Mouse (Mus musculus): ENCODE measurements around the gene Gse1. TPM values are rescaled to one million over a fixed set of nuclear protein-coding genes. Genes with fewer than 3 reads are reported as not detected.

The Gse1 gene
- polyA plus RNA-seq, 1 experiment from 2014 or later, result 24.0 TPM

DNA sequence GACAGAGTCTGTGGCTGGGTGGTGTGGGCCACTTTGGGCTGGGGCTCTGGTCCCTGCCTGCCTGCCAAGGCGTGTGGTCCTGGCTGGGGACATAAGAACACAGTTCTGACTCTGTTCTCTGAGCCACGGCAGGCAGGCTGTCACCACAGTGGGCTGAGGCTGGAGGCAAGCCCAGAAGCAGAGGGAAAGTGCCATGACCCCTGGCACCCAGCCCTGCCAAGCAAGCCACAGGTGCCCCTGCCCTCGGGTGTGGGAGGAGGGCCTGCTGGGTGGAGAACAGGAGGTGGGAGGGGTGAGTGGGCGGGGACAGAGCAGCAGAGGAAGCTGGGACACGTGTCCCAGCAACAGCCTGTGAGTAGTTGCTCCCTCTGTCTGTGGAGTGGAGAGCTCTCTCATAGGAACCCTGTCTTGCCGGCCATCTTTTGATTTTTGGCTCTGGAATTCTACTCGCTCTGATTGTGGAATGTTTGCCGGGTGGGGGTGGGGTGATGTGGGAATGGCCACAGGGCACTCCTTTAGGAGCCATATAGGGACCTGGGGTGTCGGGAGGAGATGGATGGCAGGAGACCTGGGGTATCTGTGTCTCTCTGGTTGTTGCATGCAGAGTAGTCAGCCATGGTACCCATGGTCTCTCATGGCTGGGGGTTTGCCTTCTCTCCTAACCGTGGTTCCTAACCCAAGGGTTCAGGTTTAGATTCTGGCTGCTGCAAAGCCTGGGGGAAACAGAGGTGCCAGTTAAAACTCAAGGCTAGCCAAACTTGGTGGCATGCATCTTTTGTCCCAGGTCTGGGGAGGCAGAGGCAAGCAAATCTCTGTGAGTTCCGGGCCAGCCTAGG, 140.8 kb downstream of the Gse1 start:
- H3K4me2 ChIP-seq, result no peak overlapping the region; the same call in 1 of the 2 replicates
- H3K36me3 ChIP-seq (ENCODE audit: poor library complexity, severe bottlenecking), result no peaks in the 10 kb centered on the region
- peak overlapping the region; percentile 51 for H3K27ac ChIP-seq
- 30% methylated on average over 11 of the region's 11 CpGs for WGBS
- H3K27me3 ChIP-seq, result no peaks in the 10 kb centered on the region; the same call in 1 of the 2 replicates
- peak; percentile 75 for ATAC-seq
- no peak overlapping the region for H3K4me3 ChIP-seq
- no peaks in the 10 kb centered on the region for H3K9me3 ChIP-seq (replicated peaks)
- H3K4me1 ChIP-seq, result peaks cover 56% of the 10 kb centered on the region
- H3K9ac ChIP-seq, result no peak overlapping the region; the same call in 1 of the 2 replicates

DNA sequence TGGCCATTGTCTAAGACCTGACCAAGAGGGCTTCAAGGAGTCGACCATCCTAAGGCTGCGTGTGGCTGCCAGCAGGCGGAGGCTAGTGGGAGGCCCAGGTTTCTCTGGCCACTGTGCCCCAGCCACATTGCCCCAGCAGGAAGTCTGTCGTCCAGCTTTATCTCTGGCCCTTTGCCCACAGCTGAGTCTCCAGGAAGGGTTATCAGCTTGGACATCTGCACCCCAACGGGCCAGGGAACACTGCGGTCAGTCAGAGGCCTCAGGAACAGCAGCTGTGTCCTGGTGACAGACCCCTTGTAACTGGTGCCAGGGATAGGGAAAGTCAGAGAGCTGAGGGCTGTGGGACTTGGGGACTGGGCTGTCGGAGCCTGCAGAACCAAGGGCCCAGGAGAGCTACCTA, 141.7 kb downstream of the Gse1 start:
- 74% methylated on average over 7 of the region's 7 CpGs for WGBS
- Histone ChIP-seq H3K27me3 (no peaks in the 10 kb centered on the region; the same call in 1 of the 2 replicates), H3K27ac (no peak overlapping the region), H3K36me3 (ENCODE audit: poor library complexity, severe bottlenecking) (no peaks in the 10 kb centered on the region), H3K4me1 (peaks cover 60% of the 10 kb centered on the region), H3K9me3 (replicated peaks) (no peaks in the 10 kb centered on the region), H3K4me2 (no peak overlapping the region), H3K9ac (no peak overlapping the region), H3K4me3 (no peak overlapping the region)
- ATAC-seq, result no peak

DNA sequence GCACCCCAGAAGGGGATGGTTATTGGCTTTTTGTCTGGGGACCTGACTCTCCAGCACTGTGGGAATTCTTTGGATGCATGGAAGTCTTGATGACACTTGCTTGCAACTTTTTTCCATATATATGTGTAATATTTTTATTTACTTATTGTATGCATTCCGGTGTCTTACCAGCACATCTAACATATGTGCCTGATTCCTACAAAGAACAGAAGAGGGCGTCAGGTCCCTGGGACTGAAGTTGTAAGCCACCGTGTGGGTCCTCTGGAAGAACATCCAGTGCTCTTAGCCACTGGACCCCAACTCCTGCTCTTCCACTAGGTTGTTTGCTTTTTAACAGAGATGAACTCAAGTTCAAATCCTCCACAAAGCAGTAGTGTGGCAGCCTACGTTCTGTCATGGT, 142.2 kb downstream of the Gse1 start:
- 69% methylated on average over 4 of the region's 4 CpGs for WGBS
- H3K4me2 ChIP-seq, result no peak overlapping the region
- H3K36me3 ChIP-seq (ENCODE audit: poor library complexity, severe bottlenecking), result no peaks in the 10 kb centered on the region
- H3K4me3 ChIP-seq, result no peak overlapping the region
- no peak overlapping the region for H3K9ac ChIP-seq
- peaks cover 65% of the 10 kb centered on the region for H3K4me1 ChIP-seq
- H3K9me3 ChIP-seq (replicated peaks), result no peaks in the 10 kb centered on the region
- H3K27me3 ChIP-seq, result no peaks in the 10 kb centered on the region; the same call in 1 of the 2 replicates
- no peak for ATAC-seq
- no peak overlapping the region for H3K27ac ChIP-seq

DNA sequence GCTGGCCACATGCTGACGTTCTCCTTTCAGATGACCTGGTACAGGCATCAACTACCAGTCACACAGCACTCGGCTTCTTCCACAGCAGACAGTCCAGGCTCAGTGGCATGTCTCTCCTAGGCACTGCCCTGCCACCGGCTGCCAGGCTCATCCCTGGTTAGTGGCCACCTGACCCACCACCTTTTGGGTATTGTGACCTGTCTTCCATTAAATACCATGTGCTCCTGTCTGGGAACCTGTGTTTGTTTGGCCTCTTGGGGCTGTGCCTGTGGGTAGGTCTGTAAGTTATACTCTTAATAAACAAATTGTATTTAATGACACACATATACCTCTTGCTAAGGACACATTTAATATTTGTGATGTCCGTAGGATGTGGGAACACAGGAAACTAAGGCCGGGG, 142.9 kb downstream of the Gse1 start:
- Histone ChIP-seq H3K36me3 (ENCODE audit: poor library complexity, severe bottlenecking) (no peaks in the 10 kb centered on the region), H3K4me2 (no peak overlapping the region), H3K27me3 (no peaks in the 10 kb centered on the region; the same call in 1 of the 2 replicates), H3K27ac (no peak overlapping the region), H3K9me3 (replicated peaks) (no peaks in the 10 kb centered on the region), H3K4me3 (no peak overlapping the region), H3K9ac (no peak overlapping the region), H3K4me1 (peaks cover 72% of the 10 kb centered on the region)
- WGBS, result 82% methylated on average over 5 of the region's 5 CpGs
- ATAC-seq, result no peak

DNA sequence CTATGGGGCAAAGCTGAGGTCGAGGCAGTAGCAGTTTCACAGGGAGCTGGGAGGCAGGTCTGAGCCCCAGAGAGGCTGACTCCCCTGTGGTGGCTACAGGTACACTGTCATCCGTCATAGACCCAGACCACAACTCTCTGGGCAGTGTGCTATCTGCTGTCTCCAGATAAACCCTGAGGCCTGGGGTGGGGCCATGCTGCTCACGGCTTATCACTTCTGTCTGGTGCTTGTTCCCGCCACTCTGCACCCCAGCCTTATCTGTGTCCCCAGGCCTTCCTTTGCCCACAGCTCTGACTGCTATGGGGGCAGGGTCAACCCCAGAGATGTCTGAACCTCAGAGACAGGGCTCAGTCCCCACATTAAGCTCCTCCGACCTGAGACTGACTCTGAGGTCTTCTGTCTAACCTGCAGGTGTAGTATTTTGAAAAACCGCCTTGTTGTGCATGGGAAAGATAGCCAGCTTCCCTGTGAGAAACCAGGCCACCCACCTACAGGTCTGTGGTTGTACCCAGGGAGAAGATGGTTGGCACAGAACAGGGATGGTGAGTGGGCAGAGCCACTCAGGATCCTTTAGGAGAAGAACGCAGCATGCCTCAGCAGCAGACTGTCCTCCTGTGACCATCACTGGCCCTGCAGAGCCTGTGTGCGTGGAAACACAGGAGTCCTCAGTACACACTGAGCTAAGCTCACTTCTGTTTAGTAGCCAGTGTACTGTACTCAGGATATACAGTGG, 143.6 kb downstream of the Gse1 start:
- Histone ChIP-seq H3K4me3 (no peak overlapping the region), H3K9me3 (replicated peaks) (no peaks in the 10 kb centered on the region), H3K36me3 (ENCODE audit: poor library complexity, severe bottlenecking) (no peaks in the 10 kb centered on the region), H3K27ac (peak overlapping the region; percentile 14; the same call in 1 of the 2 replicates), H3K9ac (no peak overlapping the region), H3K4me1 (peaks cover 76% of the 10 kb centered on the region), H3K27me3 (no peaks in the 10 kb centered on the region; the same call in 1 of the 2 replicates), H3K4me2 (no peak overlapping the region)
- 70% methylated on average over 8 of the region's 8 CpGs for WGBS
- ATAC-seq, result no peak

DNA sequence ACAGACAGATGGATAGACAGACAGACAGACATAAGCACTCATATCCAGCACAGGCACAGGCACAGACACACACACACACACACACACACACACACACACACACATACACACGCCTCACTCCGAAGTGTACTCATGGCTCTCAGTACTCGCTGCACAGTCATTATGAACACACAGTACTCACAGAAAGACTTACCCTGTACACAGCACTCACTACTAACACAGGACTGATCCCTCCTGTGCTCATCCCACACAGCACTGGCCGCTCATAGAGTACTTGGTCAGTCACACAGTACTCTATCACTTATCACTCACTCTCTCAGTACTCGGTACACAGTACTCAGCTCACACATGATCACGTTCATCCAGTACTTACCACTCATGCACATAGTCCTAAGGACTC, 144.4 kb downstream of the Gse1 start:
- Histone ChIP-seq H3K36me3 (ENCODE audit: poor library complexity, severe bottlenecking) (no peaks in the 10 kb centered on the region), H3K4me2 (no peak overlapping the region), H3K27me3 (no peaks in the 10 kb centered on the region), H3K27ac (peak overlapping the region; percentile 14; the same call in 1 of the 2 replicates), H3K4me3 (no peak overlapping the region), H3K9ac (no peak overlapping the region), H3K9me3 (replicated peaks) (no peaks in the 10 kb centered on the region), H3K4me1 (peaks cover 76% of the 10 kb centered on the region)
- WGBS, result 87% methylated on average over 6 of the region's 6 CpGs
- no peak for ATAC-seq

DNA sequence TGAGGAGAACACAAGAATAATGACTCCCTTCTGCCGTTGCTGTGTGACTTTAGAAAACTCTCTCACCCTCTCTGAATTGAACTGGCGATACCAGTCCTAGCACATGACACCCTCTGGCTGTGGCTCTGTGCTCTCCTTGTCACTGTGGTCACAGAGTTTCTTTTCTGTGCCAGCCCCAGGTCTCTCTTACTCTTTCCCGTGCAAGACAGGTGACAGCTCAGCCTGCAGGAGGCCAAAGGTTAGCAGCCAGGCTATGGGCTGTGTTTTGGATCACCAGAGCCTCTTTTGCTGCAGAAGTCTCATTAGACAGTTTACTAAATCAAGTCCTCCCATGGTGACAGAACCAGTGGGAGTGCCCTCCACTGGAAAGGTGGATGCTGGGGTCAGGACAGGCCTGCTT, 145.4 kb downstream of the Gse1 start:
- H3K4me3 ChIP-seq, result no peak overlapping the region
- H3K36me3 ChIP-seq (ENCODE audit: poor library complexity, severe bottlenecking), result no peaks in the 10 kb centered on the region
- H3K9ac ChIP-seq, result peak overlapping the region; percentile 38; the same call in 1 of the 2 replicates
- no peaks in the 10 kb centered on the region for H3K27me3 ChIP-seq
- H3K27ac ChIP-seq, result peak overlapping the region; percentile 80; the same call in 1 of the 2 replicates
- ATAC-seq, result no peak
- H3K4me1 ChIP-seq, result peaks cover 79% of the 10 kb centered on the region
- no peak overlapping the region for H3K4me2 ChIP-seq
- H3K9me3 ChIP-seq (replicated peaks), result no peaks in the 10 kb centered on the region
- 81% methylated on average over 3 of the region's 3 CpGs for WGBS

DNA sequence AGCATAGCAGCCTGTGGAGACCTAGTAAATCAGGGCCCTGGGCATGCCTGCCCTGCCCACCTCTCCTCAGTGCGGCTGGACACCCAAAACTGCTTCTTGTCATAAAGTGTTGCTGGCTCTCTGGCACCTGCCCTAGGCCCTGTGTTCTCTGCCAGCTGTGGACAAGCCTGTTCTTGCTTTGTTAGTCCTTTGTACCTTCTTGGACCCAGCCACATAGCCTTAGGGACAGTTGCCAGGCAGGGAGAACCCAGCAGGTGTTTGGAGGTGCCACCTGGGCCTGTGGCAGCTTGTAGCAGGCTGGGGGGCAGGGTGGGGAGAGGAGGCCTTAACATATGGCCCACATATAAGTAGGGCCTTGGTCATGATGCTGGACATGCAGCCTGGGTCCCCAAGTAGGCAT, 145.8 kb downstream of the Gse1 start:
- Histone ChIP-seq H3K4me2 (no peak overlapping the region), H3K36me3 (ENCODE audit: poor library complexity, severe bottlenecking) (no peaks in the 10 kb centered on the region), H3K4me3 (no peak overlapping the region), H3K27me3 (no peaks in the 10 kb centered on the region), H3K9me3 (replicated peaks) (no peaks in the 10 kb centered on the region), H3K4me1 (peaks cover 79% of the 10 kb centered on the region), H3K27ac (peak overlapping the region; percentile 80), H3K9ac (peak overlapping the region; percentile 38)
- WGBS, result 88% methylated on average over 1 of the region's 1 CpGs
- no peak for ATAC-seq

DNA sequence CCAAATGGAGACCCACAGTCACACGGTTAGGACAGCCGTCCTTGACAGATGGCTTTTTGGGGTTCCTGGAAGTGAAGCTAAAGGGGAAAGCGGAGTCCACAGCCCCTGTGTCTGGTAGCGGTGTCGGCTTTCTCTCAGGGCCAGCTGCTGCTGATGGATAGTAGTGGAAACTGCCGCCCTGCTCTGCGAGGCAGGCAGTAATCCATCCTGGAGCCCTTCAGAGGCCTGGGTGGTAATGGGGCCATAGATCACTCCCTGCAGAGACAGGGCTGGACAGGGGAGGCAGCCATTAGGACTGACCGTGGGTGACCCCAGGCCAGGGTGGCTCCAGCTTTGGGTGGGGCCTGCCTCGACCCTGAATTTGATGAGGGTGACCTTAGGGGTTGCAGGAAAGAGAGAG, 146.3 kb downstream of the Gse1 start:
- Histone ChIP-seq H3K9me3 (replicated peaks) (no peaks in the 10 kb centered on the region), H3K27ac (peak overlapping the region; percentile 80), H3K36me3 (ENCODE audit: poor library complexity, severe bottlenecking) (no peaks in the 10 kb centered on the region), H3K4me3 (no peak overlapping the region), H3K4me2 (no peak overlapping the region), H3K9ac (peak overlapping the region; percentile 38), H3K27me3 (no peaks in the 10 kb centered on the region), H3K4me1 (peaks cover 79% of the 10 kb centered on the region)
- no peak for ATAC-seq
- 43% methylated on average over 9 of the region's 9 CpGs for WGBS

DNA sequence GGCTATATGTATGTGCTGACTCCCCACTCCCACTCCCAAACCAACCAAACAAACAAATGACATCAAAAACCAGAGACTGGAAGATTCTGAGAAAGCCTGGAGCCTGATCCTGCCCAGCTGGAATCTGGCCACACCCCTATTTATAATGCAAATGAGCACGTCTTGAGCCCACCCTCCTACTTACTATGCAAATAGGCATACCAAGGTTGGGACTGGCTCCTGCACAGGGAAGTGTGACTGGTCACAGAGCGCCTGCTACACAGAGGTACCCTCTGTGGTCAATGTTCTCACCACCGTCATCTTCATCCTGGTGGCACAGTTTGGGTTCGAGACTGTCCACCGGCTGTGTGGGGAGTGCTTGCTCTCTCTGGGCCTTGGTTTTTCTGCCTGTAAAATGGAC, 146.9 kb downstream of the Gse1 start:
- 31% methylated on average over 5 of the region's 5 CpGs for WGBS
- Histone ChIP-seq H3K9ac (no peak overlapping the region), H3K9me3 (replicated peaks) (no peaks in the 10 kb centered on the region), H3K4me2 (no peak overlapping the region), H3K27me3 (no peaks in the 10 kb centered on the region), H3K27ac (peak overlapping the region; percentile 81), H3K36me3 (ENCODE audit: poor library complexity, severe bottlenecking) (no peaks in the 10 kb centered on the region), H3K4me3 (no peak overlapping the region), H3K4me1 (peaks cover 78% of the 10 kb centered on the region)
- peak; percentile 62 for ATAC-seq

DNA sequence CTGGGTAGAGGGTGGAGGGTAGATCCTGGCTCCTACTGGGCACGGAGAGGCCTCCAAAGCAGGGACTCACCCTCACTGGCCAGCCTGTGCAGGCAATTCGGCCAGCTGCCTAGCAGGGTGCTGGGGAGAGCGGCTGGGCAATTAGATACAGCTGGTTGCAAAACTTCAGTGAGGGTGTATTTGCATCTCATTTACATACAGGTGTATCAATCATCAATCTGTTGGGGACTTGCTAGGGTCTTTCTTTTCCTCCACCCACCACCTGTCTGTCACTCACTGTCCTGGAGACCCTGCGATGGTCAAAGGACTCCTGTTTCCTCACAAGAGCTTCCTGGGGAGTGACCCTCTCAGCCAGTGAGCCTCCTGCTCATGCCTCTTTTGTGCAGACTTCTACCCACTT, 148.0 kb downstream of the Gse1 start:
- ATAC-seq, result peak; percentile 14; the same call in 1 of the 2 replicates
- H3K4me3 ChIP-seq, result no peak overlapping the region
- H3K9ac ChIP-seq, result 0 out of 2 replicates have a peak overlapping the region, but pooled peaks have one; percentile 30
- H3K27me3 ChIP-seq, result no peaks in the 10 kb centered on the region
- H3K4me1 ChIP-seq, result peaks cover 82% of the 10 kb centered on the region
- 20% methylated on average over 4 of the region's 4 CpGs for WGBS
- H3K4me2 ChIP-seq, result no peak overlapping the region
- H3K9me3 ChIP-seq (replicated peaks), result no peaks in the 10 kb centered on the region
- H3K36me3 ChIP-seq (ENCODE audit: poor library complexity, severe bottlenecking), result no peaks in the 10 kb centered on the region
- peak overlapping the region; percentile 81 for H3K27ac ChIP-seq
